Mouse (Mus musculus) lung, postnatal 0 days (tissue): Measurements from ENCODE around the gene Inpp5f.

ENCODE experiments used
- CTCF ChIP-seq: IDR thresholded peaks from 2 replicates; pipeline ENCODE4 v1.5.1; 2016; ENCODE audit warnings: antibody characterized with exemption, mild to moderate bottlenecking
- EP300 ChIP-seq: IDR thresholded peaks from 2 replicates; pipeline ENCODE4 v1.6.1; 2016; ENCODE audit warnings: antibody characterized with exemption, mild to moderate bottlenecking, control low read depth

GRCm38 (mm10) chr7:128656970-128657369, 45.8 kb downstream of the Inpp5f start:
- TF ChIP-seq CTCF (no peak), EP300 (no peak)
